In genomic region chr1:193689601-193690000, GRCm38 (mm10) we compare ENCODE assay signal across 19 mouse cellular contexts.
DNase-seq lines count a peak whose midpoint lies in the region; ATAC-seq and TF ChIP-seq lines count a peak whose summit lies in the region.
"Had no signal": no experiment of that assay in that cellular context is flagged by ENCODE, and none has a peak within 500 bp of the region (broad histone marks: within the 10 kb centered on the region; RNA-seq: fewer than 3 reads in every experiment).

No protein-coding gene starts in this region.

- no peak for TF ChIP-seq POLR2A in cerebellum, adult 2 months (IDR thresholded peaks at IDR 0.05; ENCODE audit: borderline replicate concordance, insufficient read depth, low read length)

- H3K36me3 ChIP-seq in hindbrain, embryonic 13.5 days = no peaks in the 10 kb centered on the region
- H3K36me3 ChIP-seq in hindbrain, embryonic 10.5 days = no peaks in the 10 kb centered on the region
- H3K36me3 ChIP-seq in midbrain, embryonic 15.5 days (replicated peaks) = no peaks in the 10 kb centered on the region
- H3K36me3 ChIP-seq in midbrain, embryonic 10.5 days = no peaks in the 10 kb centered on the region
- H3K36me3 ChIP-seq: heart, embryonic 15.5 days had no signal

- H3K4me2 ChIP-seq in hindbrain, embryonic 13.5 days = no peak overlapping the region
- H3K4me2 ChIP-seq in midbrain, embryonic 15.5 days = no peak overlapping the region
- H3K4me2 ChIP-seq: heart, embryonic 15.5 days had no signal

- H3K9me3 ChIP-seq in hindbrain, embryonic 13.5 days = no peaks in the 10 kb centered on the region
- H3K9me3 ChIP-seq in hindbrain, embryonic 10.5 days = no peaks in the 10 kb centered on the region
- no peaks in the 10 kb centered on the region for H3K9me3 ChIP-seq in midbrain, embryonic 15.5 days
- H3K9me3 ChIP-seq in midbrain, embryonic 10.5 days (replicated peaks) = no peaks in the 10 kb centered on the region
- H3K9me3 ChIP-seq: heart, embryonic 15.5 days had no signal

- H3K4me3 ChIP-seq in cerebellum, adult 2 months (replicated peaks; ENCODE audit: insufficient read depth, low read depth, low read length) = no peak overlapping the region
- H3K4me3 ChIP-seq in hindbrain, embryonic 13.5 days = no peak overlapping the region
- H3K4me3 ChIP-seq in hindbrain, embryonic 10.5 days = no peak overlapping the region
- H3K4me3 ChIP-seq in midbrain, embryonic 15.5 days = no peak overlapping the region
- H3K4me3 ChIP-seq in midbrain, embryonic 10.5 days = no peak overlapping the region
- H3K4me3 ChIP-seq: erythroblast, embryonic 14.5 days; heart, embryonic 15.5 days had no signal

- WGBS in cerebellum, adult 2 months = 33% methylated on average over 4 of the region's 4 CpGs
- WGBS in hindbrain, embryonic 13.5 days = 37% methylated on average over 4 of the region's 4 CpGs
- 63% methylated on average over 4 of the region's 4 CpGs for WGBS in hindbrain, embryonic 10.5 days
- 45% methylated on average over 4 of the region's 4 CpGs for WGBS in midbrain, embryonic 15.5 days
- 78% methylated on average over 4 of the region's 4 CpGs for WGBS in midbrain, embryonic 10.5 days

- ATAC-seq in hindbrain, embryonic 13.5 days (ENCODE audit: low FRiP score) = peak; percentile 79; the same call in 1 of the 2 replicates
- 0 out of 2 replicates have a peak, but pooled peaks have one; percentile 37 for ATAC-seq in midbrain, embryonic 15.5 days (replicated peaks)
- ATAC-seq: intestine, embryonic 16.5 days; lung, postnatal 0 days had no signal

- peak; percentile 21 to 28 for DNase-seq in cerebellum, postnatal 14 days
- DNase-seq in cerebellum, adult 2 months = no peak
- DNase-seq in hindbrain, embryonic 10.5 days (ENCODE audit: low spot score) = no peak
- no peak for DNase-seq in midbrain, embryonic 10.5 days (ENCODE audit: low spot score)
- no peak for DNase-seq in right cerebral cortex, postnatal 25 days
- no peak for DNase-seq in heart, postnatal 4 days
- DNase-seq: adrenal gland, postnatal 36 days; cerebellum, adult 11 months; cerebellum, postnatal 36 days; kidney, adult 9 months; kidney, postnatal 14 days; retina, postnatal 1 day had no signal

- no peak for TF ChIP-seq CTCF in cerebellum, adult 2 months (IDR thresholded peaks at IDR 0.05; ENCODE audit: borderline replicate concordance, insufficient read depth, low read depth, low read length)

- no peaks in the 10 kb centered on the region for H3K27me3 ChIP-seq in cerebellum, adult 2 months (ENCODE audit: control insufficient read depth, insufficient read depth, low read length)
- no peaks in the 10 kb centered on the region for H3K27me3 ChIP-seq in hindbrain, embryonic 13.5 days
- no peaks in the 10 kb centered on the region; the same call in 1 of the 2 replicates for H3K27me3 ChIP-seq in hindbrain, embryonic 10.5 days (ENCODE audit: insufficient read depth, poor library complexity, severe bottlenecking)
- no peaks in the 10 kb centered on the region; the same call in 1 of the 2 replicates for H3K27me3 ChIP-seq in midbrain, embryonic 15.5 days (replicated peaks)
- H3K27me3 ChIP-seq in midbrain, embryonic 10.5 days (ENCODE audit: low read depth, poor library complexity, severe bottlenecking) = no peaks in the 10 kb centered on the region
- H3K27me3 ChIP-seq: heart, embryonic 15.5 days had no signal

- H3K4me1 ChIP-seq in cerebellum, adult 2 months (ENCODE audit: control insufficient read depth, insufficient read depth, low read length) = no peaks in the 10 kb centered on the region
- peaks cover 27% of the 10 kb centered on the region for H3K4me1 ChIP-seq in hindbrain, embryonic 13.5 days (replicated peaks)
- peaks cover 12% of the 10 kb centered on the region for H3K4me1 ChIP-seq in hindbrain, embryonic 10.5 days (replicated peaks)
- 0 out of 2 replicates have a peak, but pooled peaks cover 6% of the 10 kb centered on the region for H3K4me1 ChIP-seq in midbrain, embryonic 15.5 days
- H3K4me1 ChIP-seq in midbrain, embryonic 10.5 days = peaks cover 8% of the 10 kb centered on the region
- H3K4me1 ChIP-seq: heart, embryonic 15.5 days had no signal

- no peak overlapping the region for H3K27ac ChIP-seq in cerebellum, adult 2 months (ENCODE audit: insufficient read depth, low read length)
- H3K27ac ChIP-seq in hindbrain, embryonic 13.5 days = peak overlapping the region; percentile 46; the same call in 1 of the 2 replicates
- H3K27ac ChIP-seq in hindbrain, embryonic 10.5 days = no peak overlapping the region
- no peak overlapping the region for H3K27ac ChIP-seq in midbrain, embryonic 15.5 days
- H3K27ac ChIP-seq in midbrain, embryonic 10.5 days (replicated peaks) = no peak overlapping the region
- H3K27ac ChIP-seq: heart, embryonic 15.5 days; macrophage had no signal

- no peak overlapping the region for H3K9ac ChIP-seq in hindbrain, embryonic 13.5 days
- H3K9ac ChIP-seq in midbrain, embryonic 15.5 days = no peak overlapping the region
- H3K9ac ChIP-seq: heart, embryonic 15.5 days had no signal

Comparison
In these comparisons a context has a peak if more than half of its experiments do, and no peak if none do; other contexts are left out.
1. DNase-seq: peak in cerebellum, postnatal 14 days (2 of 2); none in cerebellum, adult 2 months (0 of 2), hindbrain, embryonic 10.5 days (single experiment), midbrain, embryonic 10.5 days (single experiment), right cerebral cortex, postnatal 25 days (single experiment) and heart, postnatal 4 days (single experiment).